Mouse (Mus musculus) embryonic stem cell, embryonic (primary cell): Measurements from ENCODE around the gene Lhx5.

Source experiments
- CTCF ChIA-PET, 4 experiments: fragments of 300-600 bp in 2 of 4; fragments of 350-600 bp in 2 of 4; sonication (Branson Sonifier 250); formaldehyde crosslinking; loops; one replicate each; lab custom pipeline; 2022; ENCODE audit warnings: inconsistent platforms in 2 of 4; lab: Charles Lee
- POLR2A ChIA-PET, 4 experiments: fragments of 300-600 bp in 2 of 4; fragments of 350-600 bp in 2 of 4; sonication (Branson Sonifier 250); formaldehyde crosslinking; loops; one replicate each; lab custom pipeline; 2022; ENCODE audit warnings: antibody characterized with exemption in 4 of 4, inconsistent platforms in 1 of 4; lab: Charles Lee

Lhx5 gene

GRCm38 (mm10) chr5:120468830-120469229 lies 37.3 kb downstream of the Lhx5 start:
- CTCF ChIA-PET: interaction anchor here in 3 of 4 experiments (0.6 to 1.9 kb wide), 5 partner anchors 11 to 1600 kb away, joined by 3 to 9 read pairs (median 3); no protein-coding TSS in a partner anchor
- POLR2A ChIA-PET: interaction anchor here in 2 of 4 experiments (1.3 to 1.6 kb wide), 2 partner anchors 14 to 23 kb away, joined by 4 read pairs; no protein-coding TSS in a partner anchor

GRCm38 (mm10) chr5:120471538-120471937 lies 40.0 kb downstream of the Lhx5 start:
- POLR2A ChIA-PET: no interaction called here
- CTCF ChIA-PET: no interaction called here

- CTCF ChIA-PET: no interaction called here
- POLR2A ChIA-PET: no interaction called here
Observed at GRCm38 (mm10) chr5:120472770-120473169, 41.3 kb downstream of the Lhx5 start, which contains the start of gene Sdsl. Gene Sdsl (minus strand): TSS chr5:120472810.

GRCm38 (mm10) chr5:120473361-120473760 lies 41.9 kb downstream of the Lhx5 start:
- CTCF ChIA-PET: interaction anchor here in 1 of 4 experiments (0.5 to 1.4 kb wide), 3 partner anchors 19 to 128 kb away, joined by 3 to 4 read pairs (median 3); no protein-coding TSS in a partner anchor
- POLR2A ChIA-PET: no interaction called here

GRCm38 (mm10) chr5:120475861-120476260 lies 44.4 kb downstream of the Lhx5 start:
- ChIA-PET POLR2A (interaction anchor here in 2 of 4 experiments (0.5 to 1.0 kb wide), 3 partner anchors 15 to 121 kb away, joined by 3 to 5 read pairs (median 3); partner anchors contain the start of gene Slc8b1 (in 1 of the 2)), CTCF (interaction anchor here (0.6 to 3.7 kb wide), 10 partner anchors 10 to 330 kb away, joined by 3 to 15 read pairs (median 4); no protein-coding TSS in a partner anchor)

GRCm38 (mm10) chr5:120476296-120476695 lies 44.8 kb downstream of the Lhx5 start, which contains the start of gene Sds:
Gene Sds (plus strand): TSS chr5:120476526.
- ChIA-PET POLR2A (interaction anchor here (0.5 to 1.0 kb wide), 7 partner anchors 9 to 121 kb away, joined by 3 to 5 read pairs (median 3); partner anchors contain the start of gene Slc8b1 (in 1 of the 4)), CTCF (interaction anchor here (0.6 to 3.7 kb wide), 12 partner anchors 10 to 330 kb away, joined by 3 to 15 read pairs (median 4); no protein-coding TSS in a partner anchor)

GRCm38 (mm10) chr5:120477993-120478392 lies 46.5 kb downstream of the Lhx5 start:
- CTCF ChIA-PET: interaction anchor here in 3 of 4 experiments (0.7 to 3.7 kb wide), 6 partner anchors 9 to 344 kb away, joined by 3 to 15 read pairs (median 4); no protein-coding TSS in a partner anchor
- POLR2A ChIA-PET: interaction anchor here in 1 of 4 experiments (0.5 to 1.4 kb wide), 3 partner anchors 12 to 796 kb away, joined by 3 to 4 read pairs (median 3); partner anchors contain the start of gene Slc8b1

GRCm38 (mm10) chr5:120479538-120479937 lies 48.0 kb downstream of the Lhx5 start:
- ChIA-PET POLR2A (interaction anchor here in 1 of 4 experiments (1.2 kb wide), 1 partner anchor 15 kb away, joined by 3 read pairs; no protein-coding TSS in a partner anchor), CTCF (interaction anchor here in 2 of 4 experiments (0.6 to 2.2 kb wide), 3 partner anchors 11 to 126 kb away, joined by 5 to 8 read pairs (median 5); no protein-coding TSS in a partner anchor)

GRCm38 (mm10) chr5:120481205-120481604 lies 49.7 kb downstream of the Lhx5 start:
- ChIA-PET CTCF (interaction anchor here (0.6 to 3.3 kb wide), 8 partner anchors 11 to 283 kb away, joined by 3 to 16 read pairs (median 6); no protein-coding TSS in a partner anchor), POLR2A (interaction anchor here in 2 of 4 experiments (1.2 to 2.8 kb wide), 7 partner anchors 9 to 55 kb away, joined by 3 to 9 read pairs (median 5); partner anchors contain the start of gene Plbd2 (in 1 of the 2))

- ChIA-PET POLR2A (interaction anchor here (0.6 to 3.4 kb wide), 15 partner anchors 9 to 425 kb away, joined by 3 to 9 read pairs (median 4); partner anchors contain the start of genes Plbd2 (in 1 of the 4), Rasal1 (in 1 of the 4) and Slc8b1 (in 1 of the 4)), CTCF (interaction anchor here in 3 of 4 experiments (0.7 to 3.3 kb wide), 11 partner anchors 9 to 214 kb away, joined by 3 to 18 read pairs (median 5); partner anchors contain the start of gene Plbd2 (in 1 of the 3))
Observed at GRCm38 (mm10) chr5:120483399-120483798, 51.9 kb downstream of the Lhx5 start.

- ChIA-PET CTCF (interaction anchor here in 1 of 4 experiments (0.6 to 3.2 kb wide), 5 partner anchors 18 to 387 kb away, joined by 3 to 12 read pairs (median 3); no protein-coding TSS in a partner anchor), POLR2A (interaction anchor here in 2 of 4 experiments (0.5 to 1.7 kb wide), 6 partner anchors 12 to 127 kb away, joined by 3 to 7 read pairs (median 3); partner anchors contain the start of gene Plbd2 (in 2 of the 2))
Observed at GRCm38 (mm10) chr5:120487844-120488243, 56.3 kb downstream of the Lhx5 start.

GRCm38 (mm10) chr5:120490679-120491192 lies 59.2 kb downstream of the Lhx5 start:
- POLR2A ChIA-PET: interaction anchor here in 3 of 4 experiments (0.5 to 2.3 kb wide), 12 partner anchors 9 to 1063 kb away, joined by 3 to 9 read pairs (median 4); partner anchors contain the start of genes Plbd2 (in 1 of the 3) and Sds (in 1 of the 3)
- CTCF ChIA-PET: interaction anchor here in 2 of 4 experiments (0.5 to 3.2 kb wide), 7 partner anchors 8 to 125 kb away, joined by 3 to 12 read pairs (median 5); partner anchors contain the start of genes Iqcd (in 1 of the 2), Plbd2 (in 1 of the 2) and Tpcn1 (in 1 of the 2)
